8 mouse cellular contexts compared by ENCODE assay signal in genomic region chr11:36106639-36107038, GRCm38 (mm10).
A peak's percentile ranks its signal among the peaks of the same experiment; 100 is the strongest.
DNase-seq lines count a peak whose midpoint lies in the region; ATAC-seq lines count a peak whose summit lies in the region.
"Had no signal": no experiment of that assay in that cellular context is flagged by ENCODE, and none has a peak within 500 bp of the region (broad histone marks: within the 10 kb centered on the region; RNA-seq: fewer than 3 reads in every experiment).

No protein-coding gene starts in this region.

- peak; percentile 77 for ATAC-seq in forebrain, embryonic 12.5 days (ENCODE audit: low FRiP score)
- ATAC-seq in midbrain, embryonic 12.5 days (ENCODE audit: low FRiP score, low read depth): peak; percentile 73

- peaks cover 22% of the 10 kb centered on the region for H3K27me3 ChIP-seq in forebrain, embryonic 12.5 days
- no peaks in the 10 kb centered on the region for H3K27me3 ChIP-seq in midbrain, embryonic 12.5 days

- no peak overlapping the region for H3K9ac ChIP-seq in forebrain, embryonic 12.5 days
- H3K9ac ChIP-seq in midbrain, embryonic 12.5 days (replicated peaks): no peak overlapping the region

- DNase-seq in right cerebral cortex, adult 2 months (ENCODE audit: low spot score in 2 of 2): peak; percentile 42 to 43
- no peak for DNase-seq in right cerebral cortex, postnatal 25 days
- DNase-seq in ovary, postnatal 36 days (ENCODE audit: low spot score): no peak
- no peak for DNase-seq in gastrocnemius, postnatal 25 days
- no peak for DNase-seq in lung, postnatal 25 days (ENCODE audit: low spot score)
- DNase-seq: cerebellum, adult 8-10 months had no signal

- H3K4me3 ChIP-seq in forebrain, embryonic 12.5 days (replicated peaks): no peak overlapping the region
- H3K4me3 ChIP-seq in midbrain, embryonic 12.5 days: no peak overlapping the region

- 25% methylated on average over 10 of the region's 10 CpGs for WGBS in forebrain, embryonic 12.5 days
- WGBS in midbrain, embryonic 12.5 days: 19% methylated on average over 10 of the region's 10 CpGs

- no peaks in the 10 kb centered on the region for H3K9me3 ChIP-seq in forebrain, embryonic 12.5 days
- H3K9me3 ChIP-seq in midbrain, embryonic 12.5 days: no peaks in the 10 kb centered on the region

- peak overlapping the region; percentile 8; the same call in 1 of the 2 replicates for H3K4me2 ChIP-seq in forebrain, embryonic 12.5 days
- peak overlapping the region; percentile 17; the same call in 1 of the 2 replicates for H3K4me2 ChIP-seq in midbrain, embryonic 12.5 days (replicated peaks)

- no peaks in the 10 kb centered on the region for H3K36me3 ChIP-seq in forebrain, embryonic 12.5 days (replicated peaks)
- peaks cover 2% of the 10 kb centered on the region; the same call in 1 of the 2 replicates for H3K36me3 ChIP-seq in midbrain, embryonic 12.5 days

- H3K4me1 ChIP-seq in forebrain, embryonic 12.5 days: peaks cover 50% of the 10 kb centered on the region
- H3K4me1 ChIP-seq in midbrain, embryonic 12.5 days: peaks cover 47% of the 10 kb centered on the region

- peak overlapping the region; percentile 79 for H3K27ac ChIP-seq in forebrain, embryonic 12.5 days
- peak overlapping the region; percentile 83 for H3K27ac ChIP-seq in midbrain, embryonic 12.5 days (replicated peaks)

Comparison
In these comparisons a context has a peak if more than half of its experiments do, and no peak if none do; other contexts are left out.
1. DNase-seq: peak in right cerebral cortex, adult 2 months (2 of 2); none in right cerebral cortex, postnatal 25 days (single experiment), ovary, postnatal 36 days (single experiment), gastrocnemius, postnatal 25 days (single experiment) and lung, postnatal 25 days (single experiment).